Comparison of ENCODE assay signal across 27 mouse cellular contexts in genomic region chr11:94126701-94127100, GRCm38 (mm10).
DNase-seq lines count a peak whose midpoint lies in the region; ATAC-seq and TF ChIP-seq lines count a peak whose summit lies in the region.
"Had no signal": no experiment of that assay in that cellular context is flagged by ENCODE, and none has a peak within 500 bp of the region (broad histone marks: within the 10 kb centered on the region; RNA-seq: fewer than 3 reads in every experiment).

No protein-coding gene starts in this region.

- ATAC-seq in heart, embryonic 11.5 days (replicated peaks; ENCODE audit: insufficient number of reproducible peaks, low FRiP score, low TSS enrichment): no peak; the same call in 1 of the 2 replicates
- ATAC-seq in midbrain, embryonic 12.5 days (ENCODE audit: low FRiP score, low read depth): peak; percentile 25; the same call in 1 of the 2 replicates
- no peak for ATAC-seq in midbrain, postnatal 0 days (ENCODE audit: low FRiP score)
- ATAC-seq in stomach, postnatal 0 days (ENCODE audit: low FRiP score, low TSS enrichment): peak; percentile 22; the same call in 1 of the 2 replicates
- ATAC-seq: forebrain, embryonic 14.5 days; inflammation-experienced regulatory T-cells, adult 6 months; liver, embryonic 12.5 days; liver, postnatal 0 days; Patski had no signal

- H3K9ac ChIP-seq in heart, embryonic 11.5 days (ENCODE audit: low read depth, low read length): no peak overlapping the region
- no peak overlapping the region for H3K9ac ChIP-seq in midbrain, embryonic 12.5 days (replicated peaks)
- H3K9ac ChIP-seq in midbrain, postnatal 0 days (replicated peaks; ENCODE audit: low read length, poor library complexity, severe bottlenecking): no peak overlapping the region
- no peak overlapping the region for H3K9ac ChIP-seq in stomach, postnatal 0 days (ENCODE audit: low read length)
- H3K9ac ChIP-seq: embryonic facial prominence, embryonic 15.5 days; hindbrain, embryonic 14.5 days; liver, embryonic 12.5 days; liver, postnatal 0 days had no signal

- peaks cover 5% of the 10 kb centered on the region; the same call in 1 of the 2 replicates for H3K36me3 ChIP-seq in heart, embryonic 11.5 days (ENCODE audit: control insufficient read depth, insufficient read depth, low read length)
- H3K36me3 ChIP-seq in midbrain, embryonic 12.5 days: peaks cover 42% of the 10 kb centered on the region
- peaks cover 21% of the 10 kb centered on the region for H3K36me3 ChIP-seq in midbrain, postnatal 0 days (ENCODE audit: insufficient read depth, low read length)
- no peaks in the 10 kb centered on the region for H3K36me3 ChIP-seq in stomach, postnatal 0 days (ENCODE audit: control insufficient read depth, insufficient read depth, low read length)

- H3K9me3 ChIP-seq in heart, embryonic 11.5 days (replicated peaks; ENCODE audit: control insufficient read depth, low read length): no peaks in the 10 kb centered on the region
- H3K9me3 ChIP-seq in midbrain, embryonic 12.5 days: no peaks in the 10 kb centered on the region
- no peaks in the 10 kb centered on the region for H3K9me3 ChIP-seq in midbrain, postnatal 0 days (ENCODE audit: low read length)
- no peaks in the 10 kb centered on the region for H3K9me3 ChIP-seq in stomach, postnatal 0 days (ENCODE audit: control insufficient read depth, low read length)
- H3K9me3 ChIP-seq: embryonic facial prominence, embryonic 10.5 days; embryonic facial prominence, embryonic 15.5 days; liver, embryonic 12.5 days had no signal

- WGBS in heart, embryonic 11.5 days (ENCODE audit: insufficient replicate concordance): 91% methylated on average over 9 of the region's 9 CpGs
- 96% methylated on average over 9 of the region's 9 CpGs for WGBS in midbrain, embryonic 12.5 days
- 97% methylated on average over 9 of the region's 9 CpGs for WGBS in midbrain, postnatal 0 days
- 89% methylated on average over 9 of the region's 9 CpGs for WGBS in stomach, postnatal 0 days

- no peak for TF ChIP-seq EP300 in stomach, postnatal 0 days (optimal IDR thresholded peaks at IDR 0.05)

- H3K27me3 ChIP-seq in heart, embryonic 11.5 days (ENCODE audit: control insufficient read depth, insufficient read depth, low read length): no peaks in the 10 kb centered on the region
- no peaks in the 10 kb centered on the region for H3K27me3 ChIP-seq in midbrain, embryonic 12.5 days
- no peaks in the 10 kb centered on the region for H3K27me3 ChIP-seq in midbrain, postnatal 0 days (ENCODE audit: insufficient read depth, low read length)
- no peaks in the 10 kb centered on the region for H3K27me3 ChIP-seq in stomach, postnatal 0 days (ENCODE audit: control insufficient read depth, insufficient read depth, low read length)
- H3K27me3 ChIP-seq: embryonic facial prominence, embryonic 15.5 days; liver, embryonic 12.5 days; Patski had no signal

- peak; percentile 48 for DNase-seq in cerebellum, adult 9-10 months
- no peak for DNase-seq in cerebellum, adult 8-10 months
- DNase-seq in heart, adult 11 months: peak; percentile 91
- no peak for DNase-seq in midbrain, postnatal 0 days (ENCODE audit: low spot score)
- DNase-seq in stomach, postnatal 0 days (ENCODE audit: low spot score): no peak
- DNase-seq: adrenal gland, postnatal 14 days; gastrocnemius, adult 2 months; gastrocnemius, postnatal 36 days; heart, adult 2 months; heart, postnatal 4 days; kidney, adult 18-20 months; kidney, postnatal 36 days; liver, postnatal 0 days; lung, postnatal 36 days; right cerebral cortex, postnatal 4 days; thymus, adult 2 months; thymus, postnatal 36 days had no signal

- H3K27ac ChIP-seq in heart, embryonic 11.5 days (ENCODE audit: low read depth, low read length): no peak overlapping the region
- no peak overlapping the region for H3K27ac ChIP-seq in midbrain, embryonic 12.5 days (replicated peaks)
- no peak overlapping the region for H3K27ac ChIP-seq in midbrain, postnatal 0 days (ENCODE audit: low read depth, low read length)
- H3K27ac ChIP-seq in stomach, postnatal 0 days (replicated peaks): no peak overlapping the region
- H3K27ac ChIP-seq: embryonic facial prominence, embryonic 10.5 days; embryonic facial prominence, embryonic 15.5 days; gastrocnemius, adult 2 months; heart, adult 2 months; hindbrain, embryonic 14.5 days; liver, embryonic 12.5 days had no signal

- H3K4me3 ChIP-seq in heart, embryonic 11.5 days (ENCODE audit: low read depth, low read length): no peak overlapping the region
- no peak overlapping the region for H3K4me3 ChIP-seq in midbrain, embryonic 12.5 days
- H3K4me3 ChIP-seq in midbrain, postnatal 0 days (ENCODE audit: low read depth, low read length): no peak overlapping the region
- H3K4me3 ChIP-seq in stomach, postnatal 0 days (ENCODE audit: low read depth, low read length): no peak overlapping the region
- H3K4me3 ChIP-seq: embryonic facial prominence, embryonic 10.5 days; embryonic facial prominence, embryonic 15.5 days; gastrocnemius, adult 2 months; heart, adult 2 months; liver, embryonic 12.5 days had no signal

- H3K4me1 ChIP-seq in heart, embryonic 11.5 days (ENCODE audit: control insufficient read depth, insufficient read depth, low read length): peaks cover 7% of the 10 kb centered on the region
- H3K4me1 ChIP-seq in midbrain, embryonic 12.5 days: peaks cover 10% of the 10 kb centered on the region
- peaks cover 2% of the 10 kb centered on the region; the same call in 1 of the 2 replicates for H3K4me1 ChIP-seq in midbrain, postnatal 0 days (ENCODE audit: insufficient read depth, low read length)
- no peaks in the 10 kb centered on the region for H3K4me1 ChIP-seq in stomach, postnatal 0 days (replicated peaks; ENCODE audit: control insufficient read depth, insufficient read depth)
- H3K4me1 ChIP-seq: embryonic facial prominence, embryonic 15.5 days; liver, embryonic 12.5 days had no signal

- H3K4me2 ChIP-seq in heart, embryonic 11.5 days: no peak overlapping the region
- no peak overlapping the region for H3K4me2 ChIP-seq in midbrain, embryonic 12.5 days (replicated peaks)
- H3K4me2 ChIP-seq in midbrain, postnatal 0 days (ENCODE audit: low read depth, low read length, poor library complexity, severe bottlenecking): no peak overlapping the region
- no peak overlapping the region for H3K4me2 ChIP-seq in stomach, postnatal 0 days (replicated peaks; ENCODE audit: low read depth)
- H3K4me2 ChIP-seq: embryonic facial prominence, embryonic 15.5 days; hindbrain, embryonic 14.5 days; liver, embryonic 12.5 days; midbrain, embryonic 11.5 days had no signal

- no peak for TF ChIP-seq CTCF in midbrain, postnatal 0 days (IDR thresholded peaks at IDR 0.05)
- no peak for TF ChIP-seq CTCF in stomach, postnatal 0 days (IDR thresholded peaks at IDR 0.05; ENCODE audit: low read depth)

Comparison
In these comparisons a context has a peak if more than half of its experiments do, and no peak if none do; other contexts are left out.
1. DNase-seq: peak in cerebellum, adult 9-10 months (single experiment) and heart, adult 11 months (single experiment); none in cerebellum, adult 8-10 months (single experiment), midbrain, postnatal 0 days (single experiment) and stomach, postnatal 0 days (single experiment).
2. ATAC-seq: peak in midbrain, embryonic 12.5 days (single experiment) and stomach, postnatal 0 days (single experiment); none in heart, embryonic 11.5 days (single experiment) and midbrain, postnatal 0 days (single experiment).